Mouse (Mus musculus) B cell, adult 2 months (primary cell): ENCODE data around the gene Pfkl.
"Not testable (repeated sequence)": the region's sequence is repeated elsewhere in the genome, so short reads cannot be mapped to it uniquely, and the experiment has no call there.

Experiments
- DNase-seq, 2 experiments: peaks; one replicate each; pipeline ENCODE4 v3.0.0; 2022

Pfkl gene

GRCm38 (mm10) chr10:78011116-78011515, 1.2 kb upstream of the Pfkl start:
- DNase-seq, result not testable (repeated sequence)

- peak in 1 of 2 experiments; percentile 21 for DNase-seq
Measured at GRCm38 (mm10) chr10:78010335-78010734, 452 bp upstream of the Pfkl start.

GRCm38 (mm10) chr10:78009184-78009944, 519 bp downstream of the Pfkl start:
- DNase-seq, result peak; percentile 98 to 99

- no peak for DNase-seq
Measured at GRCm38 (mm10) chr10:78008169-78008568, 1.7 kb downstream of the Pfkl start.

GRCm38 (mm10) chr10:78007203-78007602, 2.7 kb downstream of the Pfkl start:
- no peak for DNase-seq

- DNase-seq, result no peak
Measured at GRCm38 (mm10) chr10:78005791-78006438, 4.0 kb downstream of the Pfkl start.

- DNase-seq, result no peak
Measured at GRCm38 (mm10) chr10:78004479-78005100, 5.3 kb downstream of the Pfkl start.

GRCm38 (mm10) chr10:78002316-78002715, 7.6 kb downstream of the Pfkl start:
- DNase-seq, result no peak

GRCm38 (mm10) chr10:78001796-78002195, 8.1 kb downstream of the Pfkl start:
- DNase-seq, result no peak

- DNase-seq, result no peak
Measured at GRCm38 (mm10) chr10:78000200-78000599, 9.7 kb downstream of the Pfkl start.

- no peak for DNase-seq
Measured at GRCm38 (mm10) chr10:77995639-77996038, 14.2 kb downstream of the Pfkl start.

- DNase-seq, result no peak
Measured at GRCm38 (mm10) chr10:77985775-77986174, 24.1 kb downstream of the Pfkl start.

GRCm38 (mm10) chr10:77984660-77985059, 25.2 kb downstream of the Pfkl start:
- DNase-seq, result peak; percentile 85 to 86

GRCm38 (mm10) chr10:77978351-77979350, 31.2 kb downstream of the Pfkl start, which contains the start of gene 1810043G02Rik:
TSS of gene 1810043G02Rik (plus strand) at chr10:77978524.
- DNase-seq, result peak; percentile 100

- peak; percentile 25 to 37 for DNase-seq
Measured at GRCm38 (mm10) chr10:77976458-77977150, 33.3 kb downstream of the Pfkl start.

GRCm38 (mm10) chr10:77975653-77976052, 34.2 kb downstream of the Pfkl start:
- no peak for DNase-seq

- DNase-seq, result no peak
Measured at GRCm38 (mm10) chr10:77974811-77975210, 35.1 kb downstream of the Pfkl start.

- DNase-seq, result no peak
Measured at GRCm38 (mm10) chr10:77974323-77974722, 35.6 kb downstream of the Pfkl start.

- peak; percentile 56 to 58 for DNase-seq
Measured at GRCm38 (mm10) chr10:77971709-77972553, 38.0 kb downstream of the Pfkl start.

GRCm38 (mm10) chr10:77971191-77971590, 38.7 kb downstream of the Pfkl start:
- DNase-seq, result peak; percentile 52 to 55

- peak; percentile 27 to 28 for DNase-seq
Measured at GRCm38 (mm10) chr10:77970481-77970880, 39.4 kb downstream of the Pfkl start, which contains the start of gene Trpm2. TSS of gene Trpm2 (minus strand) at chr10:77970563.
